Mouse (Mus musculus): ENCODE results near the gene Relb. TPM values are rescaled to one million over a fixed set of nuclear protein-coding genes. Genes with fewer than 3 reads are reported as not detected.

The Relb gene
- polyA plus RNA-seq, 2 experiments, result 9.8 to 13.4 TPM

DNA sequence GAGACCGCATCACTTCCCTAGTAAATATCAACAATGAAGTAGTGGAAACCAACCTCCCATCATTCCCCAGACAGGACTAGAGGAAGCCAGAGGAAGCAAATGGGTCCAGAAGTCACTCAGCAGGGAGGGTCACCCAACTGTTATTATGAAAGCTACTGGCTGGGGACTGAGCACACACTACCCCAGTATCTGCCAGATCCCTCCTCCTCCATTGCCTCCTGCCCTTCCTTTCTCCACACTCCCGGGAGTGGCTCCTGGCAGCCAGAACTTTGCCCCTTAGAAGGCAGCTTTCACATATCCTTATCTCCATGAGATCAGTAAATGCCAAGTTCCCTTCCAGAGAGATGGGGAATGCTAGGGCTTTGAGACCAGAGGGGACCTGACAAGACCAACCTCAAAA is 5.8 kb downstream of the Relb start:
- Histone ChIP-seq H3K27ac (replicated peaks; ENCODE audit: low read depth, low read length) (no peak overlapping the region), H3K9me3 (ENCODE audit: control insufficient read depth, low read length) (no peaks in the 10 kb centered on the region), H3K4me2 (replicated peaks; ENCODE audit: low read depth, low read length, severe bottlenecking) (no peak overlapping the region), H3K27me3 (ENCODE audit: control insufficient read depth, insufficient read depth, low read length) (no peaks in the 10 kb centered on the region), H3K4me3 (replicated peaks; ENCODE audit: low read length) (no peak overlapping the region), H3K9ac (ENCODE audit: low read depth, low read length, severe bottlenecking) (no peak overlapping the region), H3K4me1 (ENCODE audit: control insufficient read depth, insufficient read depth, low read length) (0 out of 2 replicates have a peak, but pooled peaks cover 2% of the 10 kb centered on the region), H3K36me3 (ENCODE audit: control insufficient read depth, insufficient read depth, low read length) (0 out of 2 replicates have a peak, but pooled peaks cover 3% of the 10 kb centered on the region)
- no peak for DNase-seq (ENCODE audit: low spot score)
- ATAC-seq (ENCODE audit: low FRiP score, low read depth), result no peak
- 73% methylated on average over 2 of the region's 2 CpGs for WGBS
- no peak for TF ChIP-seq POLR2A (IDR thresholded peaks at IDR 0.05; ENCODE audit: borderline replicate concordance, extremely low read depth, insufficient read depth, insufficient read length)

DNA sequence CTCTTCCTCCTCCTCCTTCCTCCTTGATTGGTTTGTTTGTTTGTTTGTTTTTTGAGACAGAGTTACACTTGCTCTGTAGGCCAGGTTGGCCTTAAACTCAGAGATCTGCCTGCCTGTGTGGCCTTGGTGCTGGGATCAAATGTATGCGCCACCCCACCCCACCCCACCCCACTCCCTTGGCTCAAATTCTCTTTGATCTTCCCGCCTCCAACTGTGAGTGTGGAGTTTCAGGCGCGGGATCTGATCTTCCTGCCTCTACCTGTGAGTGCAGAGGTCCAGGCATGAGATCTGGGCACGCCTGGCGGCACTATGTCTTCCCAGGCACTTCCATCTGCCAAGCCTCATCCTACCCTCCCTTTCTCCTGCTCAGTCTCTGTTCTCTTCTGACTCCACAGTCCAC is 7.0 kb downstream of the Relb start:
- Histone ChIP-seq H3K9ac (ENCODE audit: low read depth, low read length, severe bottlenecking) (no peak overlapping the region), H3K27me3 (ENCODE audit: control insufficient read depth, insufficient read depth, low read length) (no peaks in the 10 kb centered on the region), H3K4me1 (ENCODE audit: control insufficient read depth, insufficient read depth, low read length) (0 out of 2 replicates have a peak, but pooled peaks cover 2% of the 10 kb centered on the region), H3K36me3 (ENCODE audit: control insufficient read depth, insufficient read depth, low read length) (0 out of 2 replicates have a peak, but pooled peaks cover 3% of the 10 kb centered on the region), H3K27ac (replicated peaks; ENCODE audit: low read depth, low read length) (no peak overlapping the region), H3K4me3 (replicated peaks; ENCODE audit: low read length) (no peak overlapping the region), H3K4me2 (replicated peaks; ENCODE audit: low read depth, low read length, severe bottlenecking) (no peak overlapping the region), H3K9me3 (ENCODE audit: control insufficient read depth, low read length) (no peaks in the 10 kb centered on the region)
- no peak for ATAC-seq (ENCODE audit: low FRiP score, low read depth)
- WGBS, result 21% methylated on average over 6 of the region's 6 CpGs
- TF ChIP-seq POLR2A (IDR thresholded peaks at IDR 0.05; ENCODE audit: borderline replicate concordance, extremely low read depth, insufficient read depth, insufficient read length), result no peak
- DNase-seq (ENCODE audit: low spot score), result no peak

DNA sequence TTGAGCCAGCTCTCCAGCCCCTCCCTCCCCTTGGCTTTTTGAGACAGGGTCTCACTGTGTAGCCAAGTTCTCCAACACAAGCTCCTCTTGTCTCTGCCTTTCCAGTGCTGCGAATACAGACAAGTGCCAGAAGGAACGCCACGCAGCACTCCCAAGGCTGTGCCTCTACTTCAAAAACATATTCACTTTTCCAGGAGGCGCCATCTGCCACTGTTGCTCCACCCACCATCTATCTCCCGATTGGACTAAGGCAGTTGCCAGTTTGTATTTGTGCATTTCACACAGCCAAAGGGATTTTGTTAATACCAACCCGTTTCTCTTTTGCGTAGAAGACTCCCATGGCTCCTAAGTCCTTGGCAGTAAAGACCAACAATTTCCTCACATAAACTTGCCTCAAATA is 8.4 kb downstream of the Relb start:
- Histone ChIP-seq H3K9ac (ENCODE audit: low read depth, low read length, severe bottlenecking) (no peak overlapping the region), H3K4me2 (replicated peaks; ENCODE audit: low read depth, low read length, severe bottlenecking) (no peak overlapping the region), H3K9me3 (ENCODE audit: control insufficient read depth, low read length) (no peaks in the 10 kb centered on the region), H3K27ac (replicated peaks; ENCODE audit: low read depth, low read length) (no peak overlapping the region), H3K4me1 (ENCODE audit: control insufficient read depth, insufficient read depth, low read length) (0 out of 2 replicates have a peak, but pooled peaks cover 2% of the 10 kb centered on the region), H3K36me3 (ENCODE audit: control insufficient read depth, insufficient read depth, low read length) (0 out of 2 replicates have a peak, but pooled peaks cover 3% of the 10 kb centered on the region), H3K27me3 (ENCODE audit: control insufficient read depth, insufficient read depth, low read length) (no peaks in the 10 kb centered on the region), H3K4me3 (replicated peaks; ENCODE audit: low read length) (no peak overlapping the region)
- TF ChIP-seq POLR2A (IDR thresholded peaks at IDR 0.05; ENCODE audit: borderline replicate concordance, extremely low read depth, insufficient read depth, insufficient read length), result no peak
- 90% methylated on average over 7 of the region's 7 CpGs for WGBS
- DNase-seq (ENCODE audit: low spot score), result no peak
- no peak for ATAC-seq (ENCODE audit: low FRiP score, low read depth)

DNA sequence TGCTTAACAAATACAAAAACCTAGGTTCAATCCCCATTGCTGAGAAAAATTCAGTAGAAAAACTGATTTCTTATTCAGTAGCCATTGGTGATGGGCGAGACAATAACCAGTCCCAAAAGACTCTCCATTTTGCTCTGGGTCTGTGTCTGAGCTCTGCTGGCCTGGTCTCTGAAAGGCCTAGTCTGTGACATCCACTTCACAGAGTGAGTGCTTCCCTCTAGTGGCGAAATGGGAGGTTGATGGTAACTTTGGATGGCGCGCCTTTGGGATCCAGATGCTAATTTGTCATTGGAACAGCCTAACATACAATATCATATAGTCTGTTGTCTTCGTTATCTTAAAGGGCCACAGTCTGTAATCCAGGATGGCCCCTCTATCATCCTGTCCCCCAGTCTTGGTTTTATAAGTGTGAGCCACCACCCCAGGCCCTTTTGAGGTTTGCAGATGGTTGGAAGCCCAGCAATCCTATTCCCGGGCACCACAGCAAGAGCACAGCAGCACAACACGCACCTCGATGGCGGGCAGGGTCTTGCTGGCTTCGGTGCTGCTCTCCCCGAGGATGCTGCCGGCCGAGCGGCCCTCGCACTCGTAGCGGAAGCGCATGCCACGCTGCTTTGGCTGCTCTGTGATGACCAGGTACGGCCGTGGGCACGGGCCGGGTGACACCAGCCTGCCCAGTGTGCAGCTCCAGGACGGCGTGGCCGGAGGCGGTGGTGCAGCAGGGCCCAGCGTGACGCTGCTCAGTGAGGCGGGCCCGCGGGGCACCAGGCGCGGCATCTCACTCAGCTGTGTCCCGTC is 10.0 kb downstream of the Relb start:
- DNase-seq (ENCODE audit: low spot score) (peak; percentile 83), ATAC-seq (ENCODE audit: low FRiP score, low read depth) (peak; percentile 78)
- H3K9me3 ChIP-seq (ENCODE audit: control insufficient read depth, low read length), result no peaks in the 10 kb centered on the region
- WGBS, result 9% methylated on average over 31 of the region's 35 CpGs
- H3K9ac ChIP-seq (ENCODE audit: low read depth, low read length, severe bottlenecking), result peak overlapping the region; percentile 57
- H3K27ac ChIP-seq (replicated peaks; ENCODE audit: low read depth, low read length), result no peak overlapping the region
- H3K4me2 ChIP-seq (replicated peaks; ENCODE audit: low read depth, low read length, severe bottlenecking), result peak overlapping the region; percentile 54
- TF ChIP-seq POLR2A (IDR thresholded peaks at IDR 0.05; ENCODE audit: borderline replicate concordance, extremely low read depth, insufficient read depth, insufficient read length), result no peak
- H3K4me1 ChIP-seq (ENCODE audit: control insufficient read depth, insufficient read depth, low read length), result 0 out of 2 replicates have a peak, but pooled peaks cover 2% of the 10 kb centered on the region
- H3K36me3 ChIP-seq (ENCODE audit: control insufficient read depth, insufficient read depth, low read length), result 0 out of 2 replicates have a peak, but pooled peaks cover 3% of the 10 kb centered on the region
- peak overlapping the region; percentile 28 for H3K4me3 ChIP-seq (replicated peaks; ENCODE audit: low read length)
- no peaks in the 10 kb centered on the region for H3K27me3 ChIP-seq (ENCODE audit: control insufficient read depth, insufficient read depth, low read length)

DNA sequence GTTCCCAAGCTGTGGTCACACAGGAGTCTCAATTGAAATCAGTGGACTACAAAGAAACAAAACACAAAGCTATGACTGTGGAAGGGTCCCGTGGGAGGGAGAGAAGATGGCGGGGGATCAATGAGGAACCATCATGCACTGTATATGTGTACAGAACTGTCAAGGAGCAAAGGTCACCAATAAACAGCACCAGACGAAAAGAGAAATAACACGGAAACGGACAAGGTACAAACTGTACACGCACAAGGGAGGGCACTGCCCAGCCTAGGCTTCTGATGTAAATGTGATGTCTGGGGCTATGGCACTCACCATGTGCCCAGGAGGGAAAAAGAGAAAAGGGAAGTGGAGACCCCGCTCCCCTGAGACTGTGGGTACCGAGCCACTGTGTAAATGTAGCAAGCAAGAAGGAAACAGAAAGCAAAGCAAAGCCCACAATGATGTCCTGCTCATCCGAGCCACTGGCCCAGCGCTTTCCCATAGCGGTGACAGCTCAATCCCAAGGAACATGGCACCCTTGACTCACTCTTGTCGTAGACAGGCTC is 14.1 kb downstream of the Relb start:
- no peak for ATAC-seq (ENCODE audit: low FRiP score, low read depth)

More for the DNA sequence above, 14.1 kb downstream of the Relb start:
- H3K4me3 ChIP-seq (replicated peaks; ENCODE audit: low read length), result no peak overlapping the region
- DNase-seq (ENCODE audit: low spot score), result no peak
- H3K36me3 ChIP-seq (ENCODE audit: control insufficient read depth, insufficient read depth, low read length), result peaks cover 5% of the 10 kb centered on the region
- H3K9me3 ChIP-seq (ENCODE audit: control insufficient read depth, low read length), result no peaks in the 10 kb centered on the region
- H3K9ac ChIP-seq (ENCODE audit: low read depth, low read length, severe bottlenecking), result no peak overlapping the region
- H3K4me1 ChIP-seq (ENCODE audit: control insufficient read depth, insufficient read depth, low read length), result 0 out of 2 replicates have a peak, but pooled peaks cover 2% of the 10 kb centered on the region
- H3K4me2 ChIP-seq (replicated peaks; ENCODE audit: low read depth, low read length, severe bottlenecking), result no peak overlapping the region
- H3K27me3 ChIP-seq (ENCODE audit: control insufficient read depth, insufficient read depth, low read length), result no peaks in the 10 kb centered on the region
- H3K27ac ChIP-seq (replicated peaks; ENCODE audit: low read depth, low read length), result no peak overlapping the region
- TF ChIP-seq POLR2A (IDR thresholded peaks at IDR 0.05; ENCODE audit: borderline replicate concordance, extremely low read depth, insufficient read depth, insufficient read length), result no peak
- 88% methylated on average over 12 of the region's 12 CpGs for WGBS

Measured in limb, embryonic 14.5 days (tissue).